Mouse (Mus musculus): Measurements from ENCODE around the gene Cyp4f17.
"Not testable (repeated sequence)": the region's sequence is repeated elsewhere in the genome, so short reads cannot be mapped to it uniquely, and the experiment has no call there.

Cyp4f17 gene

DNA sequence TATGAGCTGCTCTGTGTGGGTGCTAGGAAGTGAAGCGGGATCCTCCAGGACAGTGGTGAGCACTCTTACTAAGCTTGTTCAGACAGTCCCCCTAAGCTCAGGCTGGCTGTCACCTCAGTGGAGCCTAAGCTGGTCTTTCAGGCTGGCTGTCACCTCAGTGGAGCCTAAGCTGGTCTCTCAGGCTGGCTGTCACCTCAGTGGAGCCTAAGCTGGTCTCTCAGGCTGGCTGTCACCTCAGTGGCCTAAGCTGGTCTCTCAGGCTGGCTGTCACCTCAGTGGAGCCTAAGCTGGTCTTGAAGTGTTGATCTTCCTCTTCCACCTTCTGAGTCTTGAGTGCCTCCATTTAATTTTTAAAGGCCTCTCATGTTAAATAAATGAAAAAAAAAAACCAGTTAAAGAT lies 20.5 kb downstream of the Cyp4f17 start:
- not testable (repeated sequence) for DNase-seq (ENCODE audit: low read depth, low spot score)

DNA sequence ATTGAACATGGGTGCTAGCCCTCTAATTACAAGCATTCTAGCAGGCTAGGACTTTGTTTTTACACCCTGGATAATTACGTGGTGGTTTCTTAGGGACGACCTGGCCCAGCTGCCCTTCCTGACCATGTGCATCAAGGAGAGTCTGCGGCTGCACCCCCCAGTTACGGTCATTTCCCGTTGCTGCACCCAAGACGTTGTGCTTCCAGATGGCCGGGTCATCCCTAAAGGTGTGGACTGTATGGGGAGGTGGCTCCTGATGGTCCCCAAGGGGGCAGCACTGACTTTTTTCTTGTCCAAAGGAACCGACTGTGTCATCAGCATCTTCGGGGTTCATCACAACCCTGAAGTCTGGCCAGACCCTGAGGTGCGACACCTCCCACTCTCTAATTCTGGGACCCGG lies 21.9 kb downstream of the Cyp4f17 start:
- DNase-seq (ENCODE audit: low read depth, low spot score) = no peak

DNA sequence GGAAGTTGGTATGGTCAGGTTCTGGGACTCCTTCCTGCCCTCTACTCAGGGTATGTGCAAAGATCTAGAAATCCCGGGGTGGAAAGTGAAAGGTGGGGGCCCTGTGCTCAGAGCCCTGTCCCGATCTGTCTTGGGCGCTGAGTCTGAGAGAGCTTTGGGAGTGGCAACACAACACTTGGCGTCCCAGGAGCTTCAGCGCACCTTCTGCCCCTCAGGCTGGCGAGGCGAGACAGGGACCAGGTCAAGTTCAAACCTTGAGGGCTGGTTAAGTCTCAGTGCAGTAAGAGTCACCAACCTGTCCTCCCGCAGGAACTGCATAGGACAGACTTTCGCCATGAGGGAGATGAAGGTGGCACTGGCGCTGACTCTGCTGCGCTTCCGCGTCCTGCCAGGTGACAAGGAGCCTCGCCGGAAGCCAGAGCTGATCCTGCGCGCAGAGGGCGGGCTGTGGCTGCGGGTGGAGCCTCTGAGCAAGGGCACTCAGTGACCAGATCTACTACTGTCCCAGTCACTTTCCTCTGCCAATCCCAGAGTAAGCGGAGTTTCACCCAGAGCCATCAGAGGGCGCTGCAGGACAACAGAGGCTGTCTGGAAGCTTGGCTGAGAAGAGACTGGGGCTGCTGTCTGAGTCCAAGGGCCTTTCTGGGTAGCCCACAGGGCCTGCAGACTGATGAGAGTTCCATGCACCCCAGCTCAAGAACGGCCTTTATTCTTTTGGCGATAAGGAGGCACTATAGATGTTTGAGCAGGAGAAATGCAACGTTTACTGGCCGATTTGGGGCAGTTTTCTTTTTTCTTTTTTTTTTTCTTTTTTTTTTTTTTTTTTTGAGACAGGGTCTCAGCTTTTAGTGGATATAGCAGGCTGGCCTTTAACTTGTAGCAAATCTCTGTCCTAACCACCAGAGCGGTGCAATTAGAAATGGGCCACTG lies 22.8 kb downstream of the Cyp4f17 start:
- DNase-seq (ENCODE audit: low read depth, low spot score) = peak; percentile 72

DNA sequence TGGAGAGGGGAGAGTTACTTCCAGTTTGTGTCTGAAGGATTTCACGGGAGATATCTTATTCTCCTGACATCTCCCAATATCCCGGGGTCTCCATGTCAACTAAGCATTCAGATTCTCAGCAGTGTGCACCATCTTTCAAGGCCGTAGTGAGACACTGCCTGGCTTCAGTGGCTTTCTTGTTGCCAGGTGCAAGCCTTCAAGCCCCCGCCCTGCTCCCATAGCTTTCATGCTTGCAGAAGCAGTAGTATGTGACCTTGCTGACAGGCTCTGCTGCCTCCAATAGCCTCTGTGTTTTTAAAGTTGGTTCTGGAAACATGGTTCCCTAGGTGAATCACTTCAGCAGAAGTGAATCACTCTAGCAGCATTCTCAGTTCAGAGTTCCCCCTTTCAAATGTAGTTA lies 26.5 kb downstream of the Cyp4f17 start:
- not testable (repeated sequence) for DNase-seq (ENCODE audit: low read depth, low spot score)

DNA sequence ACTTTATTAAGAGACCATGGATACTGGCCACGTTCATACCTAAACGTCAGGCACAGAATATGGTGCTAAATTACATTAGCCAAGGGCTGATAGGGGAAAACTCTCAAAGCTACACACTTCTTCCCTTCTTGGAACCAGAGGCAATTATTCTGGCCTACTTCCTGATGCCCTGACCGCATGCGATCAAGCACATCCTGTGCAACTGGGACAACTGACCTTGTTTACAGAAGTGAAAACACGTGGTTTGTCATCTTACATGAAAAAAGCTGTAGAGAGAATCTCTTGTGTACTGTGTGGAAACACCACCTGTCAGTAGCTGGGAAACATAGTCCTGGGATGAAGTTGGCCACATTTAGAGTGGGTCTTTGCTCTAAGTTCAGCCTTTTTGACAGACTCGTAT lies 28.2 kb downstream of the Cyp4f17 start:
- DNase-seq (ENCODE audit: low read depth, low spot score) = no peak

DNA sequence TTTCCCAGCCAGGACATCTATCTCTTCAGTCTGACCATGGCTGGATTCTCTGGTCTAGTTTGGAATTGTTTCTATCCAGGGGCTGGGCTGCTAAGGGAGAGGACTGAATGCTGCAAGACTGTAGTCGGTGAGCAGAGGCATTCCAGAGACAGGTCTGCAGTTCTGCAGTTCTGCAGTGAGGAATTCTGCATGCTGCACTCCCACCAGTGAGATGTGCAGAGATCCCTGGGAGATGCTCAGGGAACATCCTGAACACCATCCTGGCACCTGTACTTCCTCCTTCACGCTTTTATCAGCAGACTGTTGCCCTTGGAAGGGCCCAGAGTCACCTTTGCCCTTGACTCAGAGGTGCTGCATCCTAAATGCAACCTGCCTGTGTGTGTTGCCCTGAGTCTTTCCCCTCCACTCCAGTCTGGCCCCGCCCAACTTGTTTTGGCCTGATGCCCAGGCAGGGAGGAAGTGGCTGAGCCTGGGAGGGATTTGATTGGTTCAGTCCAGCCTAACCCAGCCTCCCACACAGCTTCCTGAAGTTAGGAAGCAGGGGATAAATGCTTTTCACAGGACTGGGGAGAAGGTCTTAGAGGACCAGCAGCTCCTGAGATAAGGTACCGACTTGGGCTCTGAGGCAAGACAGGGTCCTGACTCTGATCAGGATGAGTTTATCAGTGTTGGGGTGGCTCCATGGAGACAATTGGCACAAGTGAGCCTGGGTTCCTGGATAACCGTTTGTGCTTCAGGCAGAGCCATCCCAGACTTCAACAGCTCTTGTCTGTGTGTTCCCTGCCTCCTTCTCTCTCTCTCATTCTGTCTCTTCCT lies 30.4 kb downstream of the Cyp4f17 start, which contains the start of gene Cyp4f16:
Cyp4f16 (plus strand) TSS at position 508 of the 816 bp plus-strand sequence.
- DNase-seq (ENCODE audit: low read depth, low spot score) = peak; percentile 95

DNA sequence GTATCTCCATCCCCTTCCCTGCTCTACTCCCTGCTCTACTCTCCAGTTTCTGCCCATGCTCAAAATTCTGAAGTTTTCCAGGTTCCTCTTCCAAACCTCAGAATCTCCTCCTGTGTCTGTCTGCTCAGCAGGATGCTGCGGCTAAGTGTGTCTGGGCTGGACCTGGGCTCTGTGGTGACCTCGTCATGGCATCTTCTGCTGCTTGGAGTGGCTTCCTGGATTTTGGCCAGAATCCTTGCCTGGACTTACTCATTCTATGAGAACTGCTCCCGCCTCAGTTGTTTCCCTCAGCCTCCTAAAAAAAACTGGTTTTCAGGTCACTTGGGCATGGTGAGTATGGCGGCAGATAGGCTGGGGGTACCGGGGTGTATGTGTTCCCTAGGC lies 31.0 kb downstream of the Cyp4f17 start:
- DNase-seq (ENCODE audit: low read depth, low spot score) = peak; percentile 76

DNA sequence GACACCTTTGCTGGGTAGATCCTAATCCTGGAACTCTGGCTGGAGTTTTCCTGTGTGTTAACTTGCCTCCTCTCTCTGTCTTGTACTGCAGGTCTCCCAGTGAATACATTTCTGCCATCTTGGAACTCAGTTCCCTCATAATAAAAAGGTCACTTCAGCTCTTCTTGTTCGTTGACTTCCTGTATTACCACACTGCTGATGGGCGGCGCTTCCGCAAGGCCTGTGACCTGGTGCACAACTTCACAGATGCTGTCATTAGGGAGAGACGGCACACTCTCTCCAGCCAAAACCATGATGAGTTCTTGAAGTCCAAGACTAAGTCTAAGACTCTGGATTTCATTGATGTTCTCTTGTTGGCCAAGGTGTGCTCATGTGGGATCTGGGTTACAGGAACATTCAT lies 38.9 kb downstream of the Cyp4f17 start:
- DNase-seq (ENCODE audit: low read depth, low spot score) = not testable (repeated sequence)

DNA sequence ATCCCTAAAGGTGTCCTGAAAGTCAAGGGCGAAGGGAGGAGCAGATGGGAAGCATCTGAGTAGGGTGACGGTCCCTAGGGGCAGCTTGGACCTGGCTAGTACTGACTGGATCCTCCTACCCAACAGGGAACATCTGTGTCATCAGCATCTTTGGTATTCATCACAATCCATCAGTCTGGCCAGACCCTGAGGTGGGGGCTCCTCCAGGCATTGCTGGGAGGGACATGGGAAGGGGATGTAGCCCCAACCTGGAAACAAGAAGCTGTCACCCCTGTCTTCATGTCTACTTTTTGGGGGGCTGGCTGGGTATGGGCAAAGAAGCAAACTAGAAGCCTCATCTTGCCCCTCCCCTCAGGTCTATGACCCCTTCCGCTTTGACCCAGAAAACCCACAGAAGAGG lies 44.5 kb downstream of the Cyp4f17 start:
- not testable (repeated sequence) for DNase-seq (ENCODE audit: low read depth, low spot score)

DNA sequence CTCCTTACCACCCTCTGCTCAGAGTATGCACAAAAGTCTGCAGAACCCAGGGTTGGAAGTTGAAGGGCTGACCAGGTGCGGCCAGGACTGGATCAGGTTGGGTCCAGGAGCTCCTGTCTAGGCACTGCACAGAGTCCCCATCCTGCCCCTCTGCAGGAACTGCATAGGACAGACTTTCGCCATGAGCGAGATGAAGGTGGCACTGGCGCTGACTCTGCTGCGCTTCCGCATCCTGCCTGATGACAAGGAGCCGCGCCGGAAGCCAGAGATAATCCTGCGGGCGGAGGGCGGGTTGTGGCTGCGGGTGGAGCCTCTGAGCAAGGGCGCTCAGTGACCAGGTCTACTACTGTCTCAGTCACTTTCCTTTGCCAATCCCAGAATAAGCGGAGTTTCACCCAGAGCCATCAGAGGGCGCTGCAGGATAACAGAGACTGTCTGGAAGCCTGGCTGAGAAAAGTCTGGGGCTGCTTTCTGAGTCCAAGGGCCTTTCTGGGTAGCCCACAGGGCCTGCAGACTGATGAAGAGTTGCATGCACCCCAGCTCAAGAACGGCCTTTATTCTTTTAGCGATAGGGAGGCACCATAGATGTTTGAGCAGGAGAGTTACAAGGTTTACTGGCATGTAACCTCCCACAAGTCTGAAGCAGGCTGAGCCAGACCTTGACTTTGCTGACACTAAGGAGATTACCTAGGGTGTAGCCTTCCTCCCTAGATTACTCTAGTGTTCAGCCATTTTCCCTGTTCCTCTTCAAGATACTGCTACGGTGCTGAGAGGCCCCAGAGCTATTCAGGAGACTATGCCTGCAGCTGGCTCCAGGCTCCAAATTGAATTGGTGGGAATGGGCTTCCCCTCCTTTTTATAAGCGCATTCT lies 45.3 kb downstream of the Cyp4f17 start:
- DNase-seq (ENCODE audit: low read depth, low spot score) = peak; percentile 34

DNA sequence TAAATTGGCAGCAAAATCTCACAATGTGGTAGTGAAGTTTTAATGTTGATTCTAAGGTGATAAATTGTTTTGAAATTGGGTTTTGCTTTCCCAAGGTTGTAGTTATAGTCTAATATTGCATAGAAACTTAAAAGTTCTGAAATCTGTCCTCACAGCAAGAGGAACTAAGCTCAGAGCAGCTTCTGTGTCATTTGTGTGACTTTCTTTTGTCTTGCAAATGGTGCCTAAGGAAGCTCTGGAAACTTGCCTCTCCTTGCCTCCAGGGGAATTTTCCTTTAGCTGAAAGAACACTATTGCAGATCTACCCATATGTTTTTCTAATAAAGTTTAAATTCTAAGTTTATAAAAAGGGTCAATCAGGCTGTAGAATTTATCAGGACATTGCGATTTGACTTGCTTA lies 47.2 kb downstream of the Cyp4f17 start:
- DNase-seq (ENCODE audit: low read depth, low spot score) = not testable (repeated sequence)

DNA sequence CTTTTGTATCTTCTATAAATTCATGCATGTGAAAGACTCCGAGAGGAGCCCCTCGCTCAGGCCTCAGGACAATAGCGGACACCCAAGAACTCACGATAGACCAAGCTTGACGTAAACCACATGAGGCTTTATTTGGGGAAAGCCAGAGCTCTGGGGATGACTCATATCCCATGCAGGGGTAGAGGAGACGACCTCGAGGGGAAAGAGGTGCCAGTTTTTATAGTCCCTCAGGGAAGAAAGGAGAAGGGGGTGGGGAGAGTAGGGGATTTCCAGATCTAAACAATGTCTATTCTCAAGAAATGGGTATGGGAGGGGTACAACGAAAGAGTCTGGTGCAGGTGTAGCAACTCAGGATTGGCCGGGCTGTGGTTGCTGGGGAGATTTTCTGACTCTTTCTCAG lies 48.5 kb downstream of the Cyp4f17 start:
- DNase-seq (ENCODE audit: low read depth, low spot score) = peak; percentile 19

DNA sequence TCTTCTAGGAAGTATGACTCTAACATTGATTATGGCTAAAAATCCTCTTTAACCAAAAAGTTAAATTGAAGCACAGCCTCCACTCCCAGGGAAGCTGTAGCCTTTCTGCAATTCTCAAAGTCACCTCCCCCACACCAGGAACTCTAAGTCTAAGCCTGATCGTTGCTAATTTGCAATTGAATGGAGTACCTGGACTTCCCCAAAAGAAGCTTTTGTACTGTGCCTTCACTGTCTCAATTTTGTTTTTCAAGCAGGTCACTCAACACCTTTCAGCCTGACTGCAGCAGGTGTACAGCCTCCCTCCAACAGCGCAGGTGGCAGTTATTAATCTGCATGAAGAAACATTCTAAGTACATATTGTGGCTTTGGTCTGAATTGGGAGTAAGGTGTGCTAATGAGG lies 57.5 kb downstream of the Cyp4f17 start:
- not testable (repeated sequence) for DNase-seq (ENCODE audit: low read depth, low spot score)

DNA sequence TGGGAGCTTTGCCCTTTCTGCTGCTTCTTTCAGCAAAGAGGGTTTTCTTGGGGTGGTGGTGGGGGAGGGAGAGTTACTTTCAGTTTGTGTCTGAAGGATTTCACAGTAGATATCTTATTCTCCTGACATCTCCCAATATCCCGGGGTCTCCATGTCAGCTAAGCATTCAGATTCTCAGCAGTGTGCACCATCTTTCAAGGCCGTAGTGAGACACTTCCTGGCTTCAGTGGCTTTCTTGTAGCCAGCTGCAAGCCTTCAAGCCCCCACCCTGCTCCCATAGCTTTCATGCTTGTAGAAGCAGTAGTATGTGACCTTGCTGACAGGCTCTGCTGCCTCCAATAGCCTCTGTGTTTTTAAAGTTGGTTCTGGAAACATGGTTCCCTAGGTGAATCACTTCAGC lies 67.4 kb downstream of the Cyp4f17 start:
- not testable (repeated sequence) for DNase-seq (ENCODE audit: low read depth, low spot score)

DNA sequence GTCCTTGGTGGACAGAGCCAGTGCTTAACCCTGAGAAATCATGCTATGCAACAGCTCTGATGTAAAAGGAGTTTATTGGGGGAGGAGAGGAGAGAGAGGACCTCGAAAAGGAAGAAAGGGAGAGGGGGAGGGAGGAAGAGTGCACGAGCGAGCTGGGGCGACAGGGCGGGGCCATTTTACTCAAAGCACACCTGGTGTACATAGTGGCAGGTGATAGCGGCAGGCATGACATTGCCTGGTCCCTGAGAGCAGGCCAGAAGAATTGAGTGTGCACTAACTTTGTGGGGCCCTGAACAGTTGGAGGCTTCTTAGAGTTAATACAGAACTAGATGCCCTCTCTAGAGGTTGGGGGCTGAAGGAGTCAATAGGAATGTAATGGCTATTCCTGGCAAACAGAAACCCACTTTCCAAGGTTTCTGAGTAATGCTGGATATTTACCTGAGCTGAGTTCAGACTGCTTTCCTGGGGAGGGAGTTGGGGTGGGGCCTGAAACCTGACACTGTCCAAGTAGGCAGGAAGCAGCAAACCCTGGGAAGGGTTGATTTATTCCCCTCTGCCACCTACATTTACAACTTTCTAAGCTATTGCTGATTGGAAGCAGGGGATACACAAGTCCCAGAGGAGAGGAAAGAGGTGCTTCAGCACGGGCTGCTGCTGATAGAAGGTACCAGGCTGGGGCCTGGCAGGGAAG lies 71.8 kb downstream of the Cyp4f17 start:
- DNase-seq (ENCODE audit: low read depth, low spot score) = no peak

All from 3T3-L1 (cell line).